Mouse (Mus musculus) T-helper 17 cell (primary cell): ENCODE data around the gene Tbck.

Source experiments
- in situ Hi-C, 2 experiments: fragments of 300-600 bp; cut with MboI, MseI; formaldehyde crosslinking; loops; 1 replicate in 1 of 2; 2 replicates in 1 of 2; pipeline ENCODE4 v1.15.1; 2025; ENCODE audit warnings: high pct_unique_total_duplicates in 2 of 2

The Tbck gene

DNA sequence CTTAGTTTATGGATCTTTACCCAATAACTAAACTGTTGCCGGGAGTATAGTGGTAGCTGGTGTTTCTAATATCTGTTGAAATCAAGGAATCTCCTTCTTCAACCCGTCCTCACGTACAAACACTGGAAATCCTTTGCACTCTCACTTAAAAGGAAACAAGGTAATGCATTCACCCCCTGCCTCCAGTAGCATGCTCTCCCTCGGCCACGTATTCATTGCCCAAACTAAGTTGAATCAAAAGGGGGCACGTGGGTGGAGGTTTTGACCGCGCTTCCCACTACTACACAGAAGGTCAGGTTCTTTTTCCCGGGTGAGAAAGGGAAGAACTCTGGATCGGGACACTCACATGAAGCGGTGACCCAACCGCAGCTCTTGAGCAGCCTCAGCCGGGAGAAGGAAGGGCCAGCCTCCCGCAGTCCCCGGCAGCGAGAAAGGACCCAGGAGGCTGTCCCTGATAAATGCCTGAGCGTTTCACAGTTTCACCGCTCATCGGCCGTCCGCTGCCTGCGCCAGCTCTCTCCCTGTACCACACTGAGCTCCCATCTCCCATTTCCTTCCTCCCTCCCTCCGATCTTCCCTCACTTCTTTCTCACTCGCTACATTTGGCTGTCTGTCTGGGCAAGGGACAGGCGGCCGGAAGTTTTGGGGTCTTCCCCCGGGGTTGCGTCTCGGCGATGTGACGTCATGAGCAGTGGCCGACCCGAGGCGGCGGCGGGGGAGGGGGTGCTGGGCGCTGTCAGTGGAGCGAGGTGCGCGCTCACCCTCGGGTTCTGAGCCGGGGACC lies at the start of gene Tbck:
Tbck (plus strand) TSS at position 698 of the 784 bp plus-strand sequence.
- in situ Hi-C loops, result loop anchor here in 1 of 2 experiments (25.0 kb wide), 1 partner anchor 1121 kb away; the partner anchor contains the start of gene Papss1

DNA sequence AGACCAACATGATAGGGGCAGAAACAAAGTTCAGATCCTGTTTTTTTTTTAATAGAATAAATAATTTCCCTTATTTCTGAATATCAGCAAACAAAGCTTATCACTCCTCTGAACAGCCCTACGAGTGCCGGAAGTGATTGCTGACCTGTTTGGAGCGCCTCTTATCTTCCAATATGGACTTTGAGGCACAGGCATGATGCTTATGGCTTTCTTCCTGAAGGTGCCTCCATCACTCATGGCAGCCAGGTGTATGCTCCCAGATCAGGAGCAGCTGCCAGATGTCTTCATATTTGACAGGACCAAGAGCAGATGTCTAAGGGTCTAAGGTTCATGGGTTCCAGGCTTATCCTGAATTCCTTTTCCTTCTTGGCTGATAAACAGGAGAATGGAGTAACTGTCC lies 46.9 kb upstream of the Tbck start:
- in situ Hi-C loops, result no loop called here

DNA sequence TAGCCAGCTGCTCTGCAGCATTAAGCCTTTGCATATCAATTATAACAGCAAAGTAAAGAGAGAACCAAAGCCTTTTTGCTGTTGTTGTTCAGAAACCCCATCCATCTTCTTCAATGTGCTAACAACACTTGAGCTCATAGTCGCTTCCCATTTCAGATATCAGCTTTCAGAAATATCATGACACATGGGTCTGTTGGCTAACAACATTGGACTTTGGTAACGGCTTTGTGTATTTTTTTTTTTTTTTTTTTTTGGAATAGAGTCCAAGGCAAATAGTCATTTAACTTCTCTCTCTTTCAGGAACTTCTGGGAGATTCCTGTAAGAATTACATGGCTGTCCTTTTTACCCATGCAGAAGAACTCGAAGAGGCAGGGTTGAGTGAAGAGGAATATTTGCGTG lies 39.9 kb upstream of the Tbck start:
- in situ Hi-C loops, result no loop called here

DNA sequence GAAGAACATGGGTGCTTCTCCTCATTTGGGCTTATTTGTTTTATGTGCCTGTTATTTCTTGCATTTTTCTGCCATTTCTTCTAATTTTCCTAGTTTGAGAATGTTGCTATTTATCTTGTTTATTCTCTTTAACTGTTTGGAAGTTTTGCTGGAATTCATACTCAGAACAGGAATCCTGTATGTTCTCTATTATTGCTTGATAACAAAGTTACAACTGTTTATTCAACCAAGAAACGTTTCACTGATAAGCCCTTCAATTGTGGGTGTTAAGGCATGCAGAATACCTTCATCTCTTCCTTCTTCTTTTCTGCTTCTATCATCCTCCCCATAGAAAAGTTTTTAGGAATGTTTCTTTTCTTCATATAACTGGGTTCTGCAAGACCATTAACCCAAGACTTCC lies 37.1 kb upstream of the Tbck start:
- in situ Hi-C loops, result no loop called here

DNA sequence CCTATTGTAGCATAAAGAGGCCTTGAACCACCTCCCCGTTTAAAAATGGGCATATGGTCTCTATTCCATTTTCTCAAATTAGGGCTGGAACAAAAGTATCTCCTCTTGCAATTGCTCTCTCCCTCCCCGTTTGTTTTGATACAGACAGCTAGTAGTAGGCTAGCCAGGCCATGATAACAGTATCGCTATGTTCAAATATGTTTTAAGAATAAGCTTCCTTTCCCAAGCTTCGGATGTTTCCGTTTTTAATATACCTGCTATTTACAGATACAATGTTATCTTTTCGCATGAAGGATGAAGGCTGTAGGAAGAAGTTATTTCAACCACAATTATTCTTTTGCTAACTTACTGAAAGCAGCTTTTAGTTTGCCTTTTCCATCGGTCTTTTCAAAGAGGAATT lies 34.6 kb upstream of the Tbck start:
- in situ Hi-C loops, result no loop called here

DNA sequence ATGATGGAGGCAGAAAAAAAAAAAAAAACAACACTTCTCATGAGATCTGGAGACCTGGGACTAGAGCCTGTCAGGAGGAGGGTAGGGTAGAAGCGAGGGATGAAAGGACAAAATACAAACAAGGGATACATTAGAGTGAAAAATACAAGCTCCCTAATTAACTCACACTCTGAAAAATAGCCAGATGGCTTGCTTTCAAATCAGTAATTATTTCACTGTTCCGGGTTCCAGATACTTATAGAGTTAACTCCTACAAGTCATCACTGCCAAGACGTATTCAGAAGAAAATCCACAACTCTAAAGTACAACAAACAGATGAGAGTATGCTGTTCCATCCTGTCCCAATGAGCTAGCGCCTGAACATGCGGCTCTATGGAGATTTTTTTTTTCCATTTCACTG lies 33.8 kb upstream of the Tbck start:
- in situ Hi-C loops, result loop anchor here (25.0 kb wide), 2 partner anchors 1038 to 1313 kb away; no protein-coding TSS in a partner anchor

DNA sequence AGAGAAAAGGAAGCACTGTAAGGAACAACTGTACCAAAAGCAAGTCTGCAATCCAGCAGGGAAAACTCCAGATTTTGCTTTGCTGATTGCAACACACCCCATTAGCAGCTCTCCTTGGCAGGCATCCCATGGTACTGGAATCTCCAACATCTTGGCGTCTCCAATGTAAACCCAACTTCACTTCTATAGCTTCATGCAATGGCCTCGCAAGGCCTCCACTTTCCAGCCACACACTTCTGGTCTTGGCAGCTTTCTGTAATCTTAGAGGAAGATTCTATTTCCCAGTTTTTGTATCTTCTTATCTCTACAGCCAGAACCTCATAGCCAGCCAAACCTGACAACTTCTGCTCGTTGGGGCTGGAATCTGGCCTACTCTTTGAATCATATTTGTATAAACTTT lies 32.2 kb upstream of the Tbck start:
- in situ Hi-C loops, result loop anchor here (25.0 kb wide), 2 partner anchors 1039 to 1314 kb away; no protein-coding TSS in a partner anchor

DNA sequence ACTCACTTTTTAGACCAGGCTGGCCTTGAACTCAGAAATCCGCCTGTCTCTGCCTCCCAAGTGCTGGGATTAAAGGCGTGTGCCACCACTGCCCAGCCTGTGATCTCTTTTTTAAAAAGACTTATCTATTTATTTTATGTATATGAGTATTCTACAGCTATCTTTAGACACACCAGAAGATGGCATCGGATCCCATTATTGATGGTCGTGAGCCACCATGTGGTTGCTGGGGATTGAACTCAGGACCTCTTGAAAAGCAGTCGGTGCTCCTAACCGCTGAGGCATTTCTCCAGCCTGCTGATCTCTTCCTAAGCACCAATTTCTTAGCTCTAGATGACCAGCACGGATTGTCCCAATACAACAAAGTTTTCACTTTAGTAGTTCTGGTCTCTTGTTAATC lies 30.0 kb upstream of the Tbck start:
- in situ Hi-C loops, result loop anchor here (25.0 kb wide), 2 partner anchors 1042 to 1317 kb away; no protein-coding TSS in a partner anchor

DNA sequence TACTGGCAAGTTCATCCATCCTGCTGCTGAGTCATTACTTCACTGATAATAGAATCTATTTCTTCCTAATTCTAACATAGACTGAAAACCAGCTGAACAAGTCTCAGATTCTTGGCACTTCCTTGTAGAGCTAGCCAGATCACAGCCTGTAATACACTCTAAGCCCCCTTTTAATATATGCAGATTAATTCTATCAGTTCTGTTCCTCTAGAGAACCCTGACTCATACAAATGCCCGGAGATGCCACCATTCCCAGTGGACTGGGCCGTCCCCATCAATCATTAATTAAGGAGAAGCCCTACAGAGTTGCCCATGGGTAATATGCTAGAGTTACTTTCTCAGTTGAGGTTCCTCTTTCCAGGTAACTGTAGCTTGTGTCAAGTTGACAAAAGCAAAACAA lies 28.0 kb upstream of the Tbck start:
- in situ Hi-C loops, result loop anchor here (25.0 kb wide), 2 partner anchors 1044 to 1319 kb away; no protein-coding TSS in a partner anchor

DNA sequence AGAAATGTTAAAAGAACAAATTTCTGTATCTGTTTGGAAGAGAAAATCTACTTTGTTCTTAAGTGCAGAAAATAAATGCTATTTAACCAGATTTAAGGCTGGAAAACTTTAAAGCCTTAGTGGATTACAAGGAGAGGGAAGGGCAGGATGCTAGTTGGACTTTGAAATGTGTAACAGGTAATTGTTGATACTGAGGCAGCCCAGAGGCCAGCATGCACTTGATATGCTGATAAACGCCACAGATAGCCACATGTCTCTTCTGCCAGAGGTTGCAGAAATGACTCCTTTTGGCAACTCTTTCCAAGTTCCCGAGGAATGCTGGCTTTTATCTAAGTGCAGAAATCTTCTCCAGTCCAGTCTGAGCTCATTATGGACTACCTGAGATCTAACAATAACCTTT lies 6.5 kb upstream of the Tbck start:
- in situ Hi-C loops, result loop anchor here in 1 of 2 experiments (25.0 kb wide), 1 partner anchor 1115 kb away; the partner anchor contains the start of gene Papss1

DNA sequence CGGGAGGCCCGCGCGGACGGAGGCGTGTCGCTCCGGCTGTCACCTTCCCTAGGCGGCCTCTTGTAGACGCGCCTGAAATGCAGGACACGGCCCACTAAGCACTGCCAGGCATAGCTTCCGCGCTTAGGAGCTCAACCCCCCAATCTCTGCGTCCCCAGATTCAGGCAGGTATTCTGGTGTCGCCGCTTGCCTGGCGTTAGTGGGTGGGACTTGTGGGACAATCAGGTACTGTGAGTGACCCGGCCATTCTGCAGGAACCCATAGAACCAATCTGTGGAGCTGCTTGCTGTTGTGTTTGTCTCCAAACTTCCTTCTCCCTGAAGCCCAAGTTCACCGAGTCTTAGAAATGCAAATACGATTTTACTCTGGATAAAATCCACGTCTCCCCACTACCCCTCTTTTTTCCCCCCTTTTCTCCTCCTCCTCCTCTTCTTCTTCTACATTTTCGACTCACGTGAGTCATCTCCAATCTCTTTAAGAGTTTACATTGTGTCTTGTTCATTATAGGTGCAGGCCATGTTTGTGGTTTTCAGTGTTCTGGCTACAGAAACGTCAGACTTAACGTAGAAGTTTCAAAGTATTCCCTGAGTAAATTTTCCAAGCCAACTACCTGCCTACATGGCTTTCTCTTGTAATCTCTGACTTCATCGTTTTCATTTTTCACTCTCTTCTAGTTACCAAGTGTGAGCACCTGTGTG lies 436 bp downstream of the Tbck start, which contains the start of gene Aimp1:
Aimp1 (minus strand) TSS at position 140 of the 698 bp plus-strand sequence.
- in situ Hi-C loops, result loop anchor here in 1 of 2 experiments (25.0 kb wide), 1 partner anchor 1122 kb away; the partner anchor contains the start of gene Papss1

DNA sequence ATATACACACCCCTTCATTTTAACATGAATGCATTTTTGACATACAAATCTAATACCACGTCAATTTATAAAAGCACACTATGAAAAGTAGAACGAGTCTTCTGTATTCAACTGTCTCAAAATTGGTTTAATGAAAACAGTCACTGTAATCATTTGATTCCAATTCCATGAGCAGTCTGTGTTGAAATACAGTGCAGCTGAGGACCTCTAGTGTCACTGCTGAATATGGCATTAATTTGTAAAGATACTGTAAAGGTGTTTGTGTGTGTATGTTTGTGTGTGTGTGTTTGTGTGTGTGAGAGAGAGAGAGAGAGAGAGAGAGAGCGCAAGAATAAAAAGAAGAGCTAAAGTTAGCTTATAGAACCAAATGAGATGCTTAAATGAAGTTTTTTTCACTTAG lies 17.4 kb downstream of the Tbck start:
- in situ Hi-C loops, result loop anchor here (5.0 to 25.0 kb wide), 2 partner anchors 199 to 1364 kb away; no protein-coding TSS in a partner anchor

DNA sequence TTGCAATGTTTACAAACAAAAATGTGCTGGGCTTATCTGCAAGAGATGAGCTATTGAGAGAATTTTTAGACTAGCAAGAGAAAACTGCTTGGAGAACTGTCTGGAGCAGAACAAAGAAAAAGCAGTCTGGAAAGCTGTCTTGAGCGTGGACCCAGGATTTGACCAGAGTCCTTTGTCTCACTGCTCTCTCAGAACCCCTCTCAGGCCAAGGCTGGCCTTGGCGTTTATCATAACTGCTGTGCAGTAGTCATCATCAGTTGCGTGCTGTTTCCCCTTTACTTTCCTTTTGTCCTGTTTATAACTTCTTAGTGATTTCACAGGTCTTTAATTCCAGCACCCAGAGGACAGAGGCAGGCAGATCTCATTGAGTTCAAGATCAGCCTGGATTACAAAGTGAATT lies 20.3 kb downstream of the Tbck start:
- in situ Hi-C loops, result loop anchor here (5.0 to 25.0 kb wide), 2 partner anchors 202 to 1367 kb away; no protein-coding TSS in a partner anchor

DNA sequence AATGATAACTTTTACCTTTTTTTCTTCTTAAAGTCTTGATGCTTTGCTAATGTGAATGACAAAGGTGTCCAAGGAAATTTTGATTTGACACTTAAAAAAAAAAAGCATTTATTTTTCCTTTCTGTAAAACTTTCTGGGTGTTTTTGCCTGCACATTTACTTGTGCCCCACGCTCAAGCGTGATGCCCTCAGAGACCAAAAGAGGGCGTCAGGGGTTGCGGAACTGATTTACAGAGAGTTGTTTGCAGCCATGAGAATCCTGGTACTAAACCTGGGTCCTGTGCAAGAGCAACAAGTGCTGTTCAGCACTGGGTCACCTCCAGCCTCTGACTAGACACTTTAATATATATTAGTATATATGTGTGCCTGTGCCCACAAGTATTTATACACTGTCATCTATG lies 23.0 kb downstream of the Tbck start:
- in situ Hi-C loops, result loop anchor here in 1 of 2 experiments (25.0 kb wide), 1 partner anchor 1370 kb away; no protein-coding TSS in a partner anchor

DNA sequence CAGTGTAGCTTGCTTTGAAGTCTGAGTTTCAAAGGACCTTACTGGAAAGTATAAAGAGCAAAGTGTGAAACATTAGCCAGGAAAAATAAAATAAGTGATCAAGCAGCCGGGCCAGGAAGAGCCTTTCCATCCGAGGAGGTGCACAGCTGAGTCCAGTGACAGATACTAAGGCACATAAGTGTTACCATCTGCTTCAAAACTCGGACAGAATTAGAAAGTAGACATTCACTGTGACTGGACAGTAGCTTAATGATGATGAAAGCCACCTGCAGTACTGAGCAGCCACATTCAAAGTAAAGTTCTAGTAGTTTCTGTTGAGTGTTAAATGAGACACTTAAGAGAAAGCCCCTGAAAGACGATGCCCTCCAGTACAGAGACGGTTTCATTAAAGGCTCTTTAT lies 30.0 kb downstream of the Tbck start:
- in situ Hi-C loops, result loop anchor here in 1 of 2 experiments (5.0 to 25.0 kb wide), 2 partner anchors 212 to 1377 kb away; no protein-coding TSS in a partner anchor

DNA sequence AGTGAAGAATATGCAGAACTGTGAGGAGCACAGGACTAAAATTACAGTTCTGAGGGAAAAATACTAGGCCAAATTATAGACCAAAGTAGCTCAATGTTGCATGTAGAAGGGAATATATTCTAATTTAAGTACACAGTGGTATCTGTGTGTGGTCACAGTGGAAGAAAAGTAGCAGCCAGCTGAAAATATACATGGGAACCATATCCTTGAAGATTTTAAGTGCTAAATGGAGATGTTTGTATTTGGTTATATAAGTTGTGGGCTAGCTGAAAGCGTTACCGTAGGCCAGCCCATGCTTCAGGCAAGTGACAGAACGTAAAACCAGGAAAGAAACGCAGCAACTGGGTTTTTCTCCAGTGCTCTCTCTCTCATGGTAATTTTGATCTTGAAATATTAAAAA lies 33.4 kb downstream of the Tbck start:
- in situ Hi-C loops, result loop anchor here in 1 of 2 experiments (25.0 kb wide), 1 partner anchor 1380 kb away; no protein-coding TSS in a partner anchor

DNA sequence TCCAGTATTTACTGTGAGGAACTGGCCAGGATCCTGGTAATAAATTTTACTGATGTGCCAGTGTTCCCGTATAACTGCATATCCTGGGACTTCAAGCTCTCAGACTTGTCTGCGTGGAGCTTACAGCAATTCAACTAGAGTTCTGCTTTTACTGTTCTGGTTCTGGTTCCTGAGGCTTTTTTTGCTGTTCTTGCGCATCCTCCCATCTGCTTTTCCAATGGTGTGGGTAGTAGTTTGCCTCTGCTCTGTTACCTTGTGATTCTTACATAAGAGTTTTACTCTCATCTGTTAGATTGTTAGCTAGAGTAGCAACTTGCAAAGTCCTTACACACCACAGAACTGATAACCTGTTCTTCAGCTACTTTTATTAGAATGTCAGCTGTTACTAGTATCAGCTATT lies 40.4 kb downstream of the Tbck start:
- in situ Hi-C loops, result loop anchor here (10.0 to 25.0 kb wide), 2 partner anchors 470 to 1387 kb away; no protein-coding TSS in a partner anchor

DNA sequence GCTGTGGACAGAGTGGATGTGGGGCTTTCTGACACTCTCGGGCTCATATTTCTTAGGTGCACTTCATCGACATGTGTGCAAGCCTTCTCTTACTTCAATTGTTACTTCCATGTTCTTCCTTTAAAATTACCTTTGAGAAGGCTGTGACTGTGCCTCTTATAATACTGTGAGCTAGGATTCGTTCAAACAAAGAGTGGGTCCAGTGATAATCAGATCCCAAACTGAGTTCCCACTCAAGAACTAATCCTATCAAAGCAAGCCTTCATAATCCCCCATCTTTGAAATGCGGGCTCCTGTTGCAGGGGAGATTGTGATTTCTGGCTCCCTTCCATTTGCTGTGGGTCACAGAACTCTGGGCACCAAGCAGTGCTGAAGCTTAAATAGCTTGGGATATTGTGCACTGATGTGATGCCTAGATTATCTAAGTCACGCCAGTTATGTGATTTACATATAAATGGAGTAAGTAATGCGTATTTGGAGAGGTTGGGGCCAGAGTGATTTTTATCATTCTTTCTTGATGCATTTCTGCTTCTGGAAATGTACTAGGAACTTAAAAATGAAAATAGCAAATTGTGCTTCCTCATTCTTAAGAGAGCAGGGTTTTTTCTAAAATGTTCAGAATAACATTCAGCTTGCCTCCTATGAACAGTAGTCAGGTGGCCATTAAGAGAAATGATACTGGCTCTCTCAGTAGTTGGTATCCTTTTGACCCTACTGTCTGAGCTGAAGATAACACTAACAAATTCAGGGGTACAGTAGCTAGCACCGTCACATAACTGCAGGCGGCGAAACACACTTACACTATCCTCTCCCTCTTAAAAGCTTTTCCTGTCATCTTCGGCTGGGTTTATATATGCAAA lies 60.6 kb downstream of the Tbck start:
- in situ Hi-C loops, result loop anchor here in 1 of 2 experiments (5.0 kb wide), 1 partner anchor 543 kb away; no protein-coding TSS in a partner anchor

DNA sequence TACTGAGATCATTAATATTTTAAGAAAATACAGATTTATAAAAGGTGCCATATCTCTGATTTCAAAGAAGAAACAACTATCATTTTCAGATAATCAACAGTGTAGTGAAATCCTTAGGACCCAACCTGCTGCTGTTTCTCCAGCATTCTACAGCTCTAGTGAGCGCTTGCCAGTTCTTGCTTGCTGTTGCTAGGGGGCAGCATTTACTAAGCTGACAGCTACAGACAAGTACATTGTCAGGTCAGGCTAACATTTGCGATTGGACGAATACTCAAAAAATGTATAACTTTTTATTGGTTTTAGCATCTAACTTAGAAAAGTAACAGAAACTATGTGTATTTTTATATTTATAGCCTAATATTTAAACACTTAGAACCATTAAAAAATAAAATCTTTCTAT lies 63.1 kb downstream of the Tbck start:
- in situ Hi-C loops, result loop anchor here in 1 of 2 experiments (5.0 kb wide), 1 partner anchor 540 kb away; no protein-coding TSS in a partner anchor

DNA sequence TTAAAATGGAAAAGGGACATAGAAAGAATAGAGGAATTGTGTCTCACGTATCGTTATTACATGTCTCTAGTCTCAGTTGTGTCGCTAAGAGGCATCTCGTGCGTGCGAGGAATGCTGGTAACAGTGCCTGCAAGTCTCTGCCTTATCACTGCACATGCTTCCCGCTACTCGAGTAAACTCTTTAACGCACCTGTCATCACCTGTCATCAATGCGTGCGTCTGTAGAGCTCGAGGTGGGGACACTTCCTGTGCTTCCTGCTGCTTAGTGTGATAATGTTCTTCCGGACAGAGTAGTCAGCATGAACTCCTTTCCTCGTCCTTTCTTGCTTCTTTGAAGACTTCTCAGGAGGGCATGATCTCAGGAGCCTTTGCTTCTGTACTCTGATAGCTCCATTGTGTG lies 63.8 kb downstream of the Tbck start:
- in situ Hi-C loops, result loop anchor here in 1 of 2 experiments (5.0 kb wide), 1 partner anchor 540 kb away; no protein-coding TSS in a partner anchor
